Mouse (Mus musculus) midbrain, embryonic 14.5 days (tissue): ENCODE results near the gene Ifnab. TPM values are rescaled to one million over a fixed set of nuclear protein-coding genes. Genes with fewer than 3 reads are reported as not detected.

Experiments used
- ATAC-seq: fragments of 200-750 bp; cut with Nextera tagmentation; 2 replicates; pipeline ENCODE4 v1.8.0; 2017; ENCODE audit warnings: moderate number of reproducible peaks, moderate library complexity; ENCODE audit not compliant: low FRiP score, low TSS enrichment
- DNase-seq: peaks from one replicate; pipeline ENCODE4 v3.0.0-alpha.2; 2015
- H3K27ac ChIP-seq: fragments of 300-500 bp; sonication (generic); replicated peaks from 2 replicates; pipeline ENCODE4 v1.5.1; 2014; ENCODE audit warnings: mild to moderate bottlenecking, low read depth, low read length, moderate library complexity
- H3K27me3 ChIP-seq: fragments of 300-500 bp; sonication (generic); 2 replicates; pipeline ENCODE4 v1.6.1; 2014; ENCODE audit warnings: low read length, control low read depth, mixed read lengths; ENCODE audit not compliant: control insufficient read depth, insufficient read depth
- H3K36me3 ChIP-seq: fragments of 300-500 bp; sonication (generic); 2 replicates; pipeline ENCODE4 v1.6.1; 2014; ENCODE audit warnings: low read length, control low read depth; ENCODE audit not compliant: control insufficient read depth, insufficient read depth
- H3K4me1 ChIP-seq: fragments of 300-500 bp; sonication (generic); 2 replicates; pipeline ENCODE4 v1.6.1; 2014; ENCODE audit warnings: mild to moderate bottlenecking, antibody characterized with exemption, low read length, control low read depth; ENCODE audit not compliant: control insufficient read depth, insufficient read depth
- H3K4me2 ChIP-seq: fragments of 300-500 bp; sonication (generic); 2 replicates; pipeline ENCODE4 v1.6.1; 2014; ENCODE audit warnings: mild to moderate bottlenecking, low read length, moderate library complexity
- H3K4me3 ChIP-seq: fragments of 300-500 bp; sonication (generic); replicated peaks from 2 replicates; pipeline ENCODE4 v1.5.1; 2014; ENCODE audit warnings: low read depth, low read length
- H3K9ac ChIP-seq: fragments of 300-500 bp; sonication (generic); replicated peaks from 2 replicates; pipeline ENCODE4 v1.6.1; 2014; ENCODE audit warnings: mild to moderate bottlenecking, low read length, moderate library complexity
- H3K9me3 ChIP-seq: fragments of 300-500 bp; sonication (generic); 2 replicates; pipeline ENCODE4 v1.6.1; 2016; ENCODE audit warnings: low read length, control low read depth, mixed read lengths; ENCODE audit not compliant: control insufficient read depth
- WGBS: fragments of 180-500 bp; shearing (Covaris S2); extraction: QIAGEN DNeasy Blood & Tissue Kit; methylation state at CpG from one replicate; pipeline ENCODE4 v1.1.7; 2014; 5-methylcytosine and 5-hydroxymethylcytosine counted together
- polyA plus RNA-seq: library from polyadenylated mRNA; unstranded; fragments of >200 nt; fragmentation: Nextera tagmentation; extraction: Ambion mirVana; gene quantifications from 2 replicates; pipeline ENCODE4 v1.2.1, GENCODE M21; 2014

Gene Ifnab
- polyA plus RNA-seq, 1 experiment from 2014 or later: not detected

- Histone ChIP-seq H3K27ac (no peak overlapping the region), H3K9ac (no peak overlapping the region), H3K9me3 (no peaks in the 10 kb centered on the region), H3K27me3 (no peaks in the 10 kb centered on the region), H3K36me3 (no peaks in the 10 kb centered on the region), H3K4me1 (no peaks in the 10 kb centered on the region), H3K4me2 (no peak overlapping the region), H3K4me3 (no peak overlapping the region)
- DNase-seq (peak; percentile 3), ATAC-seq (no peak)
- 43% methylated on average over 2 of the region's 2 CpGs for WGBS
Measured at GRCm38 (mm10) chr4:88642526-88642925, 48.6 kb downstream of the Ifnab start.

GRCm38 (mm10) chr4:88641077-88641831 is 49.9 kb downstream of the Ifnab start:
- no peaks in the 10 kb centered on the region for H3K36me3 ChIP-seq
- H3K9me3 ChIP-seq: no peaks in the 10 kb centered on the region
- ATAC-seq: peak; percentile 90
- H3K27ac ChIP-seq: no peak overlapping the region
- no peaks in the 10 kb centered on the region for H3K27me3 ChIP-seq
- DNase-seq: peak; percentile 96
- H3K4me1 ChIP-seq: no peaks in the 10 kb centered on the region
- peak overlapping the region; percentile 23 for H3K4me2 ChIP-seq
- 16% methylated on average over 11 of the region's 11 CpGs for WGBS
- H3K4me3 ChIP-seq: no peak overlapping the region
- H3K9ac ChIP-seq: no peak overlapping the region

GRCm38 (mm10) chr4:88640704-88641076 is 50.5 kb downstream of the Ifnab start:
- Histone ChIP-seq H3K4me3 (no peak overlapping the region), H3K9ac (no peak overlapping the region), H3K27ac (no peak overlapping the region), H3K4me1 (no peaks in the 10 kb centered on the region), H3K36me3 (no peaks in the 10 kb centered on the region), H3K4me2 (peak overlapping the region; percentile 23), H3K9me3 (no peaks in the 10 kb centered on the region), H3K27me3 (no peaks in the 10 kb centered on the region)
- DNase-seq (no peak), ATAC-seq (no peak)
- 67% methylated on average over 8 of the region's 8 CpGs for WGBS

Other genes with a start within 250 kb of the Ifnab start
- not detected in 2 replicates for gene Ifnb1, start 168.6 kb downstream of the Ifnab start, polyA plus RNA-seq
- gene Ifna15, start 133.1 kb downstream of the Ifnab start, polyA plus RNA-seq: not detected in 2 replicates
- gene Ifna14, start 119.6 kb downstream of the Ifnab start, polyA plus RNA-seq: not detected in 2 replicates
- gene Ifna9, start 99.0 kb downstream of the Ifnab start, polyA plus RNA-seq: not detected in 2 replicates
- gene Ifna12, start 88.0 kb downstream of the Ifnab start, polyA plus RNA-seq: not detected in 2 replicates
- gene C87499, start 56.9 kb downstream of the Ifnab start, polyA plus RNA-seq: not detected in 2 replicates
- gene Ifna13, start 46.9 kb downstream of the Ifnab start, polyA plus RNA-seq: not detected in 2 replicates
- not detected in 2 replicates for gene Ifna16, start 14.4 kb downstream of the Ifnab start, polyA plus RNA-seq
- gene Ifna2, start 7.4 kb downstream of the Ifnab start, polyA plus RNA-seq: not detected in 2 replicates
- gene Gm26566, start 30.4 kb upstream of the Ifnab start, polyA plus RNA-seq: 1.8 and 2.2 TPM in 2 replicates
- 137 and 177 TPM in 2 replicates for gene Klhl9, start 31.1 kb upstream of the Ifnab start, polyA plus RNA-seq
- gene Gm13271, start 63.5 kb upstream of the Ifnab start, polyA plus RNA-seq: not detected in 2 replicates
- gene Gm13283, start 68.8 kb upstream of the Ifnab start, polyA plus RNA-seq: not detected in 2 replicates
- not detected in 2 replicates for gene Gm13290, start 82.5 kb upstream of the Ifnab start, polyA plus RNA-seq
- not detected in 2 replicates for gene Gm13289, start 85.6 kb upstream of the Ifnab start, polyA plus RNA-seq
- not detected in 2 replicates for gene Gm13272, start 88.5 kb upstream of the Ifnab start, polyA plus RNA-seq
- not detected in 2 replicates for gene Ifnz, start 90.8 kb upstream of the Ifnab start, polyA plus RNA-seq
- gene Gm13276, start 94.3 kb upstream of the Ifnab start, polyA plus RNA-seq: not detected in 2 replicates
- gene Gm13277, start 97.3 kb upstream of the Ifnab start, polyA plus RNA-seq: not detected in 2 replicates
- gene Gm13278, start 100.2 kb upstream of the Ifnab start, polyA plus RNA-seq: not detected in 2 replicates
- not detected in 2 replicates for gene Gm13275, start 103.1 kb upstream of the Ifnab start, polyA plus RNA-seq
- not detected in 2 replicates for gene Gm13279, start 106.0 kb upstream of the Ifnab start, polyA plus RNA-seq
- 0.17 TPM in 1 of 2 replicates, not detected in the other for gene Gm13285, start 108.3 kb upstream of the Ifnab start, polyA plus RNA-seq
- gene Gm13287, start 111.9 kb upstream of the Ifnab start, polyA plus RNA-seq: not detected in 2 replicates
- gene Gm13288, start 114.2 kb upstream of the Ifnab start, polyA plus RNA-seq: 0.08 TPM in 1 of 2 replicates, not detected in the other
- not detected in 2 replicates for gene Ifna7, start 124.9 kb upstream of the Ifnab start, polyA plus RNA-seq
- not detected in 2 replicates for gene Ifna11, start 128.6 kb upstream of the Ifnab start, polyA plus RNA-seq
- gene Ifna6, start 136.1 kb upstream of the Ifnab start, polyA plus RNA-seq: not detected in 2 replicates
- gene Ifna5, start 144.2 kb upstream of the Ifnab start, polyA plus RNA-seq: not detected in 2 replicates
- gene Ifna4, start 150.5 kb upstream of the Ifnab start, polyA plus RNA-seq: not detected in 2 replicates
- not detected in 2 replicates for gene Ifna1, start 158.7 kb upstream of the Ifnab start, polyA plus RNA-seq
- gene Ifne, start 188.8 kb upstream of the Ifnab start, polyA plus RNA-seq: not detected in 2 replicates